Mouse (Mus musculus): ENCODE measurements around the gene Lgals3.

Lgals3 gene

DNA sequence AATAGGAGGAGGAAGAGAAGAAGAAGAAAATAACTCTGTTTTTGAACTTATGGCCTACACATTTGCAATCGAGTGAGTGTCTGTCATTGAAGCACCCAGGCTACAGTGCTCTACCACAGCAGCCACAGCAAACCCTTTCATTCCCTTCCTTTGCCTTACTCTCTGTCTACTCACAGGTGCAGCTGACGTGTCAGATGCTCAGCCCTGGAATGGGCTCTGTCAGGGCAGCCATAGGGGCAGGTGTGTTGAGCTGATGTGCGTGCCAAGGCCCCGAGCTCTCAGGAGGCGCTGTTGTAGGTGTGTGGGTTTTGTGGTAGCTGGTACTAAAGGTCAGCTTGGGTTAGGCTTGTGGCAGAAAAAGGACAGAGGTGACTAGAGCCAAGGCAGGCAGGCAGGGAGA is 2.2 kb downstream of the Lgals3 start:
- DNase-seq (ENCODE audit: low read depth), result no peak

DNA sequence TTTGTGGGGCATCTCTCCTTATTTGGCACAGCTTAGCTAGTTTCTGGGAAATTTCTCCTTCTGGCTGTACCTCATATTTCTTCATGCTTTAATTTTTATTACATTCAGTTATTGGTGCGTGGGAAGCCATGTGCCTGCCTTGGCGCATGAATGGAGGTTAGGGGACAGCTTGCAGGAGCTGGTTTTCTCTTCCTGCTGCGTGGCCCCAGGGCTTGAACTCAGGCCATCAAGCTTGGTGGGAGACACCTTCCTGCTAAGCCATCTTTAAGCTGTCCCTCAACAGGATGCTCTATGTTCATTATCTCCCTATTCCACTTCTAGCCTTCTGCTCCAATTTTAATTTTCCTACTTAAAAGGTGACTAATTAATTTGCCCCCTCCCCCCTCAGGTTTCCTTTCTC is 3.2 kb downstream of the Lgals3 start:
- no peak for DNase-seq (ENCODE audit: low read depth)

DNA sequence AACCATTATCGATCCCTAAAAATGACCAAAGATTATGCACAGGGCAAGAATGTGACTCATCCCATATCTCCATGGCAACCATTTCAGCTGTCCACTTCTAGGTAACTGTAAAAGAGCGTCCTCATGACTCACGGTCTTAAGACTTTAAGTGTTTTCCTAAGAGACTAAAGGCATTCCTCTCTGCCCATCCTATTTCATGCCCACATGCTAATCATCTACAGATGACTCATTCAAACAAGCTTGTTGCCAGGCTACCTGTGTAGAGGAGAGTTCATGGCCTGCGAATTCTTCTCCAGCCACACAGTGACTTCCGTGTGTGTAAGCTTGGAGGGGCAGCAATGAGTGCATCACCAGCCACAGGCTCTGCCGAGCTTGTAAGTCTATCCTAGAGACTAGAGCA is 4.1 kb downstream of the Lgals3 start:
- DNase-seq (ENCODE audit: low read depth), result peak; percentile 85

DNA sequence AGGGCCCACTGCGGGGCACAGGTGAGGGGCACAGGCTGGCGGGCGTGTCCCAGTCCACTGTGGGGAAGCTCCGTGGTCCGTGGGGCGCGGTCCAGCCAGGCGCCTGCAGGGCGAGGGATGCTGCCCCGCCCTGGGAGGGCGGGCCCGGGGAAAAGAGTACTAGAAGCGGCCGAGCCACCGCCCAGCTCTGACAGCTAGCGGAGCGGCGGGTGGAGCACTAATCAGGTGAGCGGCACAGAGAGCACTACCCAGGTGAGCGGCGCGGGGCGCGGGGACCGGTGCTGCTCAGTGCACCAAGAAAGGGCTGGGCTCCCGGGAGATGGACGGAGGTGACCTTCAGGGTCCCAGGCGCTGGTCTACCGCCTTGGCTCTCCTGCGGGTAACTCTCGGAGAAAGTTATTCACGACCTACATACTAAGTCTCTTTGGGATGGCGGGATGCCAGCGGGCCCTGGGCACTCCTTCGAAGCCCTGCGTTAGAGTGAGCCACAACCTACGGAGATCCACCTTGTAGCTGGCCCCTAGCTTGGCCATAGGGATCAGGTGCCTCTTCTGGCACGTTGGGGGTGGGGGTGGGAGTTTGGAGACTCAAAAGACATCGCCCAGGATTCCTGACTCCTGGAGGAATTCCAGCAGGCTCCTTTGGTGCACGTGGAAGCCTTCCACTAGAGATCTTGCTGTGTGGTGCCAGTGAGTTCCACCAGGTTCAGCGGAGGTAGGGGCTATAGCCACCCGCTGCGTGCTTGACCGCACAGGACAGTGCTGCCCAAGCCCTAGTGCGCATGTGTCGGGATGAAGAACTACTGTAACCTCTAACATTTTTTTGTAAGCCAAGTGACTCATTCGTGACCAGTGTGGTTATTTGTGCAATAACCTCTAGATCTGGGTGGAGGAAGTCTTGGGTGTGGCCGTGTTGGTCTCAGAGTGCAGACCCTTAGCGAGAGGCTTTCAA is 6.5 kb downstream of the Lgals3 start:
- DNase-seq (ENCODE audit: low read depth), result peak; percentile 92

DNA sequence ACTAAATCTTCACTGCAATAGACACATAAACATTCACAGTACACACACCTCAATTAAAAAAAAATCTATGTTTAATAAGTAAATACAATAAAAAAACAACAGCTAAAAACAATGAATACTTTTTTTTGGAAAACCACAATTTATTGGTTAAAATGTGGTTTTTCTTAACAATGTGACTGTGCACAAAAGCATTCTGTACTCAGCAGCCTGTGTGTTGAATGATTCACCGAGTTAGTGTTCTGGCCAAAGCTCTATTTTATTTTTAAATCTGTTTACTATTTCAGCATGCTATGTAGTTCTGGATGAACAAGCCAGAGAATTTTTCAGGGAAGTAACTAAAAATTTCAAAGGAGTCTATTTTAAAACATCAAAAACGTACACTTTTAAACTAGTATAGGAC is 9.0 kb downstream of the Lgals3 start:
- peak; percentile 70 for DNase-seq (ENCODE audit: low read depth)

DNA sequence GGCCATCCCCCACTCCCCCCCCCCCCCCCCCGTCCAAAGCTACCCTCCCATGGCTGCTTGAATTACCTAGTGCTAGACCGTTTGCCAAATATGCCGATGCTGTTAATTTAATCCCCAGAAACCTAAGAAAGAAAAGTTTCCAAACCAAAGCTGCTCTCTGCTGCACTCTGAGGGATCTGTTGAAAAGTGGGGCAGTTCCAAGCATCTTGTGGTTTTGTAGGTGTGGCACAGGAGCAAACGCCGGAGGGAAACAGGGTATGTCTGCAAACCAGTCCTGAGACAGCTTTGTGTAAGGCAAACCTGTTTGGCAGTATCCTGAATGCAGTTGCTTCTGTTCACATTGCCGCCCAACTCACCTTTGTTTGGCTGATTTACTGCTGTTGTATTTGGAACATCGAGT is 10.8 kb downstream of the Lgals3 start:
- DNase-seq (ENCODE audit: low read depth), result peak; percentile 46

DNA sequence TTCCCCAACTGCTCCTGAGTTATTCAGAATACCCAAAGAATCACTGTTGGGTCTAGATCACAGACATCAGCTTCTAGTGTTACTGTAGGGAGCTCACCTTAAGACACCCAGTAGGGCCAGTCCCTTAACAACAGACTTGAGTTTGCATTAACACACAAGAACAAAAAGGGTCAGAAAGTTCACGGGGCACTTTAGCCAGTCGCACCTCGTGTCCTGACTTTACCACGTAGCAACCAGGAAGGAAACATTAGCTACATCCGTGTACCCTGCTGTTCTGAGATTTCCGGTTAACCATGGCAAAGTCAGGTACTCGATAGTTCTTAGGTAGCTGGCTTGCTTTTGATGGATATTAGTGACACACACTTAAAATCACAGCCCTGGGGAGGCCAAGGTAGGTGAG is 16.4 kb downstream of the Lgals3 start:
- DNase-seq (ENCODE audit: low read depth), result no peak

DNA sequence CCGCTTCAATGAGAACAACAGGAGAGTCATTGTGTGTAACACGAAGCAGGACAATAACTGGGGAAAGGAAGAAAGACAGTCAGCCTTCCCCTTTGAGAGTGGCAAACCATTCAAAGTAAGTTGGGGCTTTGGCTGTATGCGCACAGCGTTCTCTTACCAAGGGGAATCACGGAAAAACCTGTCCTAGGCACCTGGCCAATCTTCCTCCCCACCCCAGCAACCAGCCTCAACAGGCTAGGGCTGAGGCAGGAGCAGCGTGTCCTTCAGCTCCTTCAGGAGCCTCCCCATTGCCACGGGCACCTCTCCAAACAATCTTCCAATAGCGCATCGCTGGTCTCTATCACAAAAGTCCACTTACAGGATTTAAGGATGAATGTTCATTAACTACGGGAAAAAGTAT is 17.1 kb downstream of the Lgals3 start:
- DNase-seq (ENCODE audit: low read depth), result no peak

DNA sequence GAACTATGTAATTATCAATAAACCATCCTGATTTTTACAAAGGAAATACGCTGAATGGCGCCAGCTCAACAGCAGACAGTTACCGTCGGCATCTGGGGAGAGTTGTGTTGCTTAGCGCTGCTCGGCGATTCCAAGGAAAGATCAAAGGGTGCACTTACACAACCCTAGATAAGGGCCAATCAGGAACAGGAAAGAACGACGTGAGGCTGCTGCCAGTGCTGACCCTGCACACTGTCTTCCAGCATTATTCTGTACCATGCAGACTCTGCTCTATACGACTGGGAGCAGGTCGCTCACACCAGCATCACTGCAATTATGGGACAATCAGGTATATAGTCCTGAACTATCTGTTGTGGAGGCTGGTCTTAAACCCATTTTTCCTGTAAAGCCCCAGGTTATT is 18.6 kb downstream of the Lgals3 start:
- DNase-seq (ENCODE audit: low read depth), result no peak

DNA sequence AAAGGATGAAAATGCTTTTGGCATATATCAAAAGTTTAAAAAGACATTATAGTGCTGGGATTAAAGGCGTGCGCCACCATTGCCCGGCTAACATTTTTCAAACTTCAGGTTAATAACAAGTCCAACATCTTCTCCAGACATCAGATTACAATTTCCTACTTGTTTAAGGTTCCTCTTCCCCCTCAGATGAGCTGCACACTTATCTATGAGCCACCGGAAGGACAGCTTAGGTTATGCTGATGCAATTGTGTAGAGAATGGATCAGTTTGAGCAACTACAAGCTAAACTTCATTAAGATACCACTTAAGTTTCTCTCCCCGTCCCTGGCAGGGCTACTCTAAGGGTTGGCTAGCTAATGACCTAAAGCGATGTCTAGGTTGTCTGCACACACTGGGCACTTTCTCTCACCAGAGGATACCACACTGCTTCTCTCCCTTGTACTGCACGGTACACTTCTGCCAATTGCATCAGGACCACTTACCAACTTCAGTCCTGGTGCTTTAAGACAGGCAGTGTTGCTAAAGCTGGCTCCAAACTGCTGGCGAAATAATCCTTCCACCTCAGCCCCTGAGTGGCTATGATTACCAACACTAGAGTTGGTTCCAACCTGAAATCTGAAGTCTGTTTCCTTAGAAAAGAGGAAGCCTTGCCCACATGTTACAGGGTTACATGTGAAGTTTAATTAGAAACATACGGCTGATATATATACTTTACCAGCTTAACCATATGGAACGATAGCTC is 26.0 kb downstream of the Lgals3 start:
- DNase-seq (ENCODE audit: low read depth), result no peak

DNA sequence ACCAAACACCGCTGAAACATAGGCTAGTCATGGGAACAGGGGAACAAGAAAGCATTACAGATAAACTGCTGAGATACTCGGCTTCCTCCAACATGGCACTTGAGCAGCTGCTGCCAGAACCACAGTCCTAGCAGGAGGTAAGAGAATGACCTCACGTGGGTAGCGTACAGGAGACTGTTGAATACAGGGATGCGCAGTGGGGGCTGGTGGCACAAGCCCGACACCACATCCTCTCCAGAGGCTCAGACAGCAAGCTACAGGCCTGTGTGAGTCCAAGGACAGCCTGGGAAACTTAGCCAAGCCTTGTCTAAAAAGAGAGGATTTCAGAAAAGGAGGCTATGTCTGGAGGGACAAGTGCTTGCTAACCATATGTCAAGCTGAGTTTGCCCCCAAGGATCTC is 27.5 kb downstream of the Lgals3 start:
- DNase-seq (ENCODE audit: low read depth), result no peak

DNA sequence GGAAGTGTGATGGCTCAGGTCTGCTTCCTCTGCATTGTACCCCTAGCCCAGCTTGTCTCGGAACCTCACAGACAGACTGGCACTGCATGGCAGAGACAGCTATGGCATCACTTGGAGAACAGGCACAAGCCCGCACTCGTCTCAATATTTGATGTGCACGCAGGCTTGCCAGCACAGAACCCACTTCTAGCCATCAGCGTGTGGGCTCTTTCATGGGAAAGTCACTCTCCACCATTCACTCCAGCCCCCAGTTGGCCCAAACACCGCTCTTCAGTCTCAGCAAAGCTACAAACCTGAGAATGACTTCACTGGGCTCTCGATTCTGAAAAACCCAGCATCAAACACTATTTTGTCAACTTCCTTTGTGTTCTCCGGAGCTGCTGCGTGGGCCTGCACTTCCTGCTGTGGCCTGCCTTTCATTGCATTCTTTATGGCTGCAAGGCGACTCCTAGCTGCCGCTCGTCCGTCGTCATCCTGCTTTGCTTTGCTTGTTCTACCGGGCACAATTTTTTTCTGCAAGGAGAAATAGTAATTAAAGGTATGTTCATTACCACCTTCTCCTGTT is 28.0 kb downstream of the Lgals3 start:
- no peak for DNase-seq (ENCODE audit: low read depth)

DNA sequence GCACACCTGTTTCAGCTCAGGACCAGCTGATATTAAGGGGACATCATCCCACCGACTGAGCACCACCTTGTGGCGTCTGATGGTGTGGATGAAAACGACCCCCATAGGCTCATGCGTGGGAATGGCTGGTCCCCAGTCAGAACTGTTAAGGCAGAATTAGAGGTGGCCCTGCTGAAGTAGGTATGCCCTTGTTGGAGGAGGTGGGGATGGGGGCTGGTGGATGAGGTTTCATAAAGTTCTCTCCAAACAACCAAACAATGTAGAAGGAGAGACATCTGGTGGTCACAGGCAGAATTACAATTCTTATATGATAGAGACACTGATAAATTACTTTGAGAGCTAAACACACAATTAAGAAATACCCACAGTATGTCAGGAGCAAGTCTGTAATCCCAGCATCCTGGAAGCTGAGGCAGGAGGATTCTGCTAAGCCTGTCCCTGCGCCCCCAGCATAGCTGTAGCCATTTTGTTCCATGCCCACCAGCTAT is 28.7 kb downstream of the Lgals3 start:
- peak; percentile 83 for DNase-seq (ENCODE audit: low read depth)

DNA sequence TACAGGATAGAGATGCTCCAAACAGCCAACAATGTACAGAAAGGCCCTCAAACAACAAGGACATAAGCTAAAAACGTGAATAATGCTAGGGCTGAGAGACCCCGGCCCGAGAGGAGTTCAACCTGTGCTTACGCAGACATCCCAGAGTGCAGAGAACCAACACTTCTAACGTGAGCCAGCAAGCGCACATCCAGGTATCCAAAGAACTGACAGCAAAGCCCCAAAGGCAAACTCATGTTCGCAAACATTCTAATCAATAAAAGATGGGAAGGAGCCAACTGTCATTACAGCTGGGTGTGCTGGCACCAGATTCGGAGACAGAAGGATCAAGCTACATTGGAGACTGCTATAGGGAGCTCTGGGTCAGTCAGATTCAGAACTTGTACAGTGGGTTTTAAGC is 35.2 kb downstream of the Lgals3 start:
- no peak for DNase-seq (ENCODE audit: low read depth)

DNA sequence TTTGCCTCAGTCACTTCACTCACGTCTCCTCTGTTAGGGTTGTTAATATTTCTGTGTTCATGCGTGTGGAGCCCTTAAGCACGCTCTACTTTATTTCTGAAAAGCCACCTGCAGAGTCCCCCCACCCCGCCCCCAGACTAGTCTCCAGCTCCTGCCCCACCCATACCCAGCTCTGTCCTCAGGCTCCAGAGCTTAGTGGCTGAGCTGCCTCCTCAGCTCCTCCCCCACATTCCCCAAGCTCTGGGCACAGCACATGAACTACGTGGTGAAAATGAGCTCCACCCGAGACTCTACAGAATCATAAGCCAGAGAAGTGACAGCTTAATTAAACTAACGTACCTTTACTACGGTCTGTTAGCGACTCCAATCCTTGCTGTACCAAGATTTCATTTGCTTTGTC is 38.4 kb downstream of the Lgals3 start:
- DNase-seq (ENCODE audit: low read depth), result no peak

DNA sequence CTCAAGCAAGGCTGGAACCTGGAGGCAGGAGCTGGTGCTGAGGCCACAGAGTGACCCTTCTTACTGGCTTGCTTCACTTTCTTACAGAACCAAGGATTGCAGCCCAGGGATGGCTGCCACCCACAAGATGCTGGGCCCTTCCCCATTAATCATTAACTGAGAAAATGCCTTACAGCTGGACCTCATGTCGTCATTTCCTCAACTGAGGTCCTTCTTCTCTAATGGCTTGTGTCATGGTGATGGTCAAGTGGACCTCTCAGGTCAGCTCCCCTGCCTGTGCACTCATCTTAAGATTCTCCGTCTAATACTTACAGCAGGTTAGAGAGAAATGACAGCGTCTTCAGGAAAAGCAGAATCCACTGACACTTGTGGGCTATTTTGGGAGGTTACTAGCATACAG is 49.8 kb downstream of the Lgals3 start:
- peak; percentile 22 for DNase-seq (ENCODE audit: low read depth)

DNA sequence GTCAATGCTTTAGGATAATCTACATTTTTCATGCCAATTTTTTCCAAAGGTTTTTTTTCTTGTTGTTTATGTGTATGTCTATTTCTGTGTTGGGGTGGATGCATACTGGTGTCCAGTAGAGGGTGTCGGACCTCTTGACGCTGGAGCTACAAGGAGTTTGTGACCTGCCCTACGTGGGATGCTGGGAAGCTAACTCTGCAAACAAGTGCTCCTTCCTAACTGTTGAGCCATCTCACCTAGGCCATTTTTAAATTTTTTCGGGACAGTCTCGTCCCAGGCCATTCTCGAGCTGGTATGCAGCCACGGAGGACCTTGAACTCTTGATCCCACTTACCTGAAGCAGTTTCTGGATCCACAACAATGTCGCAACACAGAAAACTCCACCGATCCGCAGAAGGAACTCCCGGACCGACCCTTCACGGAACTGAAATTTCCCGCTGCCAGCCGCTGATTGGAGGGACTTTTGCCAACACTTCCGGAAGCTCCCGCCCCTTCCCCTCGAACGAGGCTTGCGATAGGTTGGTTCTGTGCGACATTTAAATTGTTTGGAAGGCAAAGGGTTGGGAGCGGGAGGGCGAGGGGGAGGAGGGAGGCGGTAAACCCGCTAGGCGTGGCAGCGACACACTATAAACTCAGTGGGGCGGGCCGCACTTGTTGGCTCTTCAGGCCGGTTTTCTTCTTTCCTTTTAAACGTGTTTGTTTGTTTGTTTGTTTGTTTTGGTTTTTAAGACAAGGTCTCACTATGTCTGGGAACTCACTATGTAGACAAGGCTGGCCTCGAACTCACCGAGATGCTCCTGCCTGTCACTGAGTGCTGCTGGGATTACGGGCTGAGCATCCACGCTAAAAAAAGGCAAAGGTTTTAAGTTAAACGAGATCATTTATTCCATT is 50.5 kb downstream of the Lgals3 start, which contains the start of gene Dlgap5:
Dlgap5 (minus strand) TSS at position 633 of the 891 bp plus-strand sequence.
- peak; percentile 92 for DNase-seq (ENCODE audit: low read depth)

DNA sequence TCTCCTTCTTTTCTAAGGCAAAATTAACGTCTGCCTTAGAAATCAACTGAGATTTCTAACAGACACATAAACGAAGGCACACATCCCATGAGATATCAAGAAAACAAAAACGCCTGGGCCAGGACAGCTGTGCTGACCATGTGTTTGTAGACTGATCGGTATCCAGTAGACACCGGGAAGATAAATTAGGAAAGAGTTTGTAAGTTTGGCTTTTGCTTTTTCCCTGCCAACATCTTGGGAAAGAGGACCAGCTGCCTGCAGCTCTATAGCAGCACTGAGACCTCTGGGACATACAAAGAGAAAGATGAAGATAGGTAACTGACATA is 51.1 kb downstream of the Lgals3 start:
- DNase-seq (ENCODE audit: low read depth), result no peak

DNA sequence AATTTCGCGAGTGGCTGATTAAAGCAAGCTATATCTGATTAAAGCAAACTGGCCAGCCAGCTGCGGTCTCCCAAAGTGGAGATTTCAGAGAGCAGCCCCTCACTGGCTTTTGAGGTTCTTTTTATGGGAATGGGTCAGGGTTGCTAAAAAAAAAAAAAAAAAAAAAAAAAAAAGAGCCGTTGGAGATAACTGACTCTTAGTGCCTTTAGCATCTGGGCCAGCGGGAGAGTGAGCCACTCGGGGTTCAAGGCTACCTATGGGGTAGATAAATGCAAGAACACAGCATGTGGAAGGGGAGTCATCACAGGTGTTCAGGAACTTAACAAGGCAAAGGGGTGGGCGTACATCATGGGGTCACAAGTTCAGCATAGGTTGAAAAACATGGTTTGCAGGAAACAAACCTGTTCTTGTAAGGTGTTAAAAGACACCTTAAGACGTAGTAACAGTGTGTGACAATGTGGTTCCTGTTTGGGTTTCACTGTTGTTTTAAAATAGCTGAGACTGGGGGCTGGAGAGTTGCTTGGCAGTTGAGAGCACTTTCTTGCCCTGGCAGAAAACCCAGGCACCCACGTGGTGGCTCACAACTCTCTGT is 51.6 kb downstream of the Lgals3 start:
- no peak for DNase-seq (ENCODE audit: low read depth)

DNA sequence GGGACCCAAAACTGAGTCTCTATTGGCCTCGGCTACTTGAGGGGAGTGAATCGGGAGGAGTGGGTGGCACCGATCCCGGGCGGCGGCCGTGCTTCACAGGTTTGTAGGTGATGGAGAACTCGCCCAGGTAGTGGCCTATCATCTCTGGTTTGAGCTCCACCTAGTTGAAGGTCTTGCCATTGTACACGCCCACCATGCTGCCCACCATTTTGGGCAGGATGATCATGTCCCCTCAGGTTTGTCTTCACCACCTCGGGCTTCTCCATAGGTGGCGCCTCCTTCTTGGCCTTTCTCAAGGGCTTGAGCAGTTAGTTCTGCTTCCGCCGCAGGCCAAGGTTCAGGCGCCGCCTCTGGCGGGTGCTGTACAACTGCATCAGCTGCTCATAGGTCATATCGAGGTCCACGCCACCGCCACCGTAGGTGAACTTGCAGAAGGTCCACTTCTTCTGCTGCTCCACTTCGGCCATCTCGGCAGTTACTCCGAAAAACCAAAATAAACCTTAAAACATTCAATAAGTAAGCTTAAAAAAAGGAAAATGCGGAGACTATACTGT is 52.2 kb downstream of the Lgals3 start:
- DNase-seq (ENCODE audit: low read depth), result no peak

DNA sequence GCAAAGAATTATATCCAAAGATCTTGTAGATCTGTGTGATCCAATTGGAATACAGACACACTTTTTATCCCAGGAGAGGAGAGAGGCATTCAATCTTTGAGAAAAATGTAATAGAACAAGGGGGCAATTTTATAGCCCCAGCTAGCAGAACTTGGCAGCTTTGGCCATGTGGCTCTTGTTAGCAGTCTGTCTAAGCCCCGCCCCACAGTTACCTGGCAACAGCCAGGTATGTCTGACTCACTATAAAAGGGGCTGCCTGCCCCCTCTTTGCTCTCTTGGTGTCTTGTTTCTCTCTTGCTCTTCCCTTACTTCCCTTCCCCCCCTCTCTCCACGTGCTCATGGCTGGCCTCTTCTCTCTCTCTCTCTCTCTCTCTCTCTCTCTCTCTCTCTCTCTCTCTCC is 54.1 kb downstream of the Lgals3 start:
- DNase-seq (ENCODE audit: low read depth), result peak; percentile 23
